Mouse (Mus musculus) CH12.LX (cell line): ENCODE measurements around the gene Nrf1. TPM values are rescaled to one million over a fixed set of nuclear protein-coding genes. Genes with fewer than 3 reads are reported as not detected.

Source experiments
- DNase-seq: peaks from one replicate; pipeline ENCODE4 v3.0.0-alpha.2; 2013; ENCODE audit errors: extremely low read depth
- H3K27ac ChIP-seq: 2 replicates; pipeline ENCODE4 v1.5.1; 2012; ENCODE audit warnings: low read depth, mild to moderate bottlenecking, control low read depth, moderate library complexity; ENCODE audit not compliant: insufficient read depth
- H3K27me3 ChIP-seq: replicated peaks from 2 replicates; pipeline ENCODE3; 2012; ENCODE audit warnings: inconsistent platforms
- H3K36me3 ChIP-seq, 2 experiments: replicated peaks in 1 of 2; 2 replicates each; pipeline versions ENCODE3 to v1.6.1; 2012; ENCODE audit warnings: inconsistent platforms in 1 of 2, low read length in 1 of 2, mild to moderate bottlenecking in 1 of 2, mixed read lengths in 1 of 2, moderate library complexity in 1 of 2; ENCODE audit not compliant: control insufficient read depth in 1 of 2, insufficient read depth in 1 of 2
- H3K4me1 ChIP-seq, 2 experiments: 2 replicates each; pipeline ENCODE4 v1.6.1; 2012; ENCODE audit warnings: inconsistent platforms in 1 of 2, moderate library complexity in 1 of 2; ENCODE audit not compliant: insufficient read depth in 2 of 2, control insufficient read depth in 1 of 2
- H3K4me2 ChIP-seq: 2 replicates; pipeline ENCODE4 v1.6.1; 2012; ENCODE audit warnings: low read depth, mild to moderate bottlenecking, control low read depth; ENCODE audit not compliant: poor library complexity, insufficient read depth, severe bottlenecking
- H3K4me3 ChIP-seq, 3 experiments: fragments of 150-350 bp in 1 of 3; sonication (generic) in 1 of 3; replicated peaks in 1 of 3; 2 replicates each; pipeline versions ENCODE3 to v1.5.1; 2011 to 2012; ENCODE audit warnings: low read depth in 2 of 3, low read length in 2 of 3, mild to moderate bottlenecking in 2 of 3, moderate library complexity in 2 of 3, control low read depth in 1 of 3, improper control_type of control experiment in 1 of 3, inconsistent platforms in 1 of 3, mixed read lengths in 1 of 3; ENCODE audit not compliant: poor library complexity in 1 of 3
- H3K79me2 ChIP-seq: replicated peaks from 2 replicates; pipeline ENCODE4 v1.6.1; 2012; ENCODE audit warnings: mild to moderate bottlenecking, moderate library complexity; ENCODE audit not compliant: control insufficient read depth, poor library complexity, insufficient read depth, severe bottlenecking; ENCODE audit errors: extremely low read depth
- H3K9ac ChIP-seq: 2 replicates; pipeline ENCODE4 v1.6.1; 2012; ENCODE audit warnings: low read depth, mild to moderate bottlenecking, control low read depth, moderate library complexity; ENCODE audit not compliant: insufficient read depth
- H3K9me3 ChIP-seq: replicated peaks from 2 replicates; pipeline ENCODE3; 2012; ENCODE audit warnings: low read length, inconsistent platforms, mixed read lengths
- BHLHE40 ChIP-seq: IDR thresholded peaks from 2 replicates; pipeline ENCODE4 v1.6.1; 2011; ENCODE audit warnings: mild to moderate bottlenecking, low read depth, low read length, improper control_type of control experiment
- CHD1 ChIP-seq: IDR thresholded peaks from 2 replicates; pipeline ENCODE4 v1.6.1; 2012; ENCODE audit warnings: low read depth, low read length, improper control_type of control experiment, inconsistent platforms
- CHD2 ChIP-seq: IDR thresholded peaks from 2 replicates; pipeline ENCODE4 v1.6.1; 2011; ENCODE audit warnings: low read length, improper control_type of control experiment
- CTCF ChIP-seq, 2 experiments: IDR thresholded peaks in 1 of 2; conservative IDR thresholded peaks in 1 of 2; 2 replicates each; pipeline ENCODE4 v1.5.1; 2011 to 2012; ENCODE audit warnings: low read depth in 2 of 2, low read length in 2 of 2, improper control_type of control experiment in 1 of 2, inconsistent platforms in 1 of 2, mild to moderate bottlenecking in 1 of 2, moderate library complexity in 1 of 2
- E2F4 ChIP-seq: IDR thresholded peaks from 2 replicates; pipeline ENCODE4 v1.6.1; 2011; ENCODE audit warnings: low read depth, low read length, improper control_type of control experiment; ENCODE audit not compliant: insufficient replicate concordance
- ELF1 ChIP-seq: IDR thresholded peaks from 2 replicates; pipeline ENCODE4 v1.6.1; 2014; ENCODE audit warnings: low read depth, mild to moderate bottlenecking, inconsistent platforms, low read length, improper control_type of control experiment
- EP300 ChIP-seq: IDR thresholded peaks from 2 replicates; pipeline ENCODE4 v1.6.1; 2011; ENCODE audit warnings: low read length, improper control_type of control experiment
- ETS1 ChIP-seq: conservative IDR thresholded peaks from 2 replicates; pipeline ENCODE4 v1.6.1; 2012; ENCODE audit warnings: low read depth, mild to moderate bottlenecking, inconsistent platforms, low read length, improper control_type of control experiment, moderate library complexity
- GABPA ChIP-seq: IDR thresholded peaks from 2 replicates; pipeline ENCODE4 v1.6.1; 2012; ENCODE audit warnings: low read depth, low read length, improper control_type of control experiment, inconsistent platforms; ENCODE audit not compliant: insufficient replicate concordance
- HCFC1 ChIP-seq: IDR thresholded peaks from 2 replicates; pipeline ENCODE4 v1.6.1; 2012; ENCODE audit warnings: low read depth, mild to moderate bottlenecking, inconsistent platforms, low read length, improper control_type of control experiment
- IRF4 ChIP-seq: IDR thresholded peaks from 2 replicates; pipeline ENCODE4 v1.6.1; 2014; ENCODE audit warnings: low read depth, mild to moderate bottlenecking, inconsistent platforms, low read length, improper control_type of control experiment
- JUN ChIP-seq: IDR thresholded peaks from 2 replicates; pipeline ENCODE4 v1.6.1; 2011; ENCODE audit warnings: low read depth, mild to moderate bottlenecking, low read length, improper control_type of control experiment, moderate library complexity; ENCODE audit not compliant: insufficient read depth
- JUND ChIP-seq: conservative IDR thresholded peaks from 2 replicates; pipeline ENCODE4 v1.6.1; 2011; ENCODE audit warnings: low read depth, low read length, improper control_type of control experiment
- KAT2A ChIP-seq: IDR thresholded peaks from 2 replicates; pipeline ENCODE4 v1.6.1; 2012; ENCODE audit warnings: low read length, improper control_type of control experiment, inconsistent platforms; ENCODE audit not compliant: insufficient replicate concordance
- MAFK ChIP-seq: IDR thresholded peaks from 2 replicates; pipeline ENCODE4 v1.6.1; 2011; ENCODE audit warnings: low read length, improper control_type of control experiment; ENCODE audit not compliant: insufficient replicate concordance
- MAX ChIP-seq: IDR thresholded peaks from 2 replicates; pipeline ENCODE4 v1.6.1; 2011; ENCODE audit warnings: low read length, improper control_type of control experiment
- MAZ ChIP-seq: IDR thresholded peaks from 2 replicates; pipeline ENCODE4 v1.6.1; 2012; ENCODE audit warnings: low read depth, mild to moderate bottlenecking, inconsistent platforms, low read length, improper control_type of control experiment, moderate library complexity
- MEF2A ChIP-seq: IDR thresholded peaks from 2 replicates; pipeline ENCODE4 v1.6.1; 2014; ENCODE audit warnings: low read depth, mild to moderate bottlenecking, inconsistent platforms, low read length, improper control_type of control experiment, borderline replicate concordance
- MXI1 ChIP-seq: IDR thresholded peaks from 2 replicates; pipeline ENCODE4 v1.6.1; 2011; ENCODE audit warnings: mild to moderate bottlenecking, low read depth, low read length, improper control_type of control experiment
- MYC ChIP-seq: IDR thresholded peaks from 2 replicates; pipeline ENCODE4 v1.6.1; 2011; ENCODE audit warnings: low read depth, mild to moderate bottlenecking, improper control_type of control experiment, low read length
- NELFE ChIP-seq: IDR thresholded peaks from 2 replicates; pipeline ENCODE4 v1.6.1; 2011; ENCODE audit warnings: low read depth, low read length, improper control_type of control experiment
- NRF1 ChIP-seq: IDR thresholded peaks from 2 replicates; pipeline ENCODE4 v1.6.1; 2014; ENCODE audit warnings: low read depth, mild to moderate bottlenecking, inconsistent platforms, low read length, improper control_type of control experiment, moderate library complexity
- PAX5 ChIP-seq: IDR thresholded peaks from 2 replicates; pipeline ENCODE4 v1.6.1; 2012; ENCODE audit warnings: low read length, inconsistent platforms, mixed read lengths
- POLR2A ChIP-seq: IDR thresholded peaks from 2 replicates; pipeline ENCODE4 v1.6.1; 2011; ENCODE audit warnings: low read depth, mild to moderate bottlenecking, improper control_type of control experiment, low read length
- POLR2AphosphoS2 ChIP-seq: IDR thresholded peaks from 2 replicates; pipeline ENCODE4 v1.6.1; 2011; ENCODE audit warnings: low read depth, low read length, improper control_type of control experiment
- RAD21 ChIP-seq: IDR thresholded peaks from 2 replicates; pipeline ENCODE4 v1.6.1; 2011; ENCODE audit warnings: low read depth, mild to moderate bottlenecking, low read length, improper control_type of control experiment, moderate library complexity
- RCOR1 ChIP-seq: conservative IDR thresholded peaks from 2 replicates; pipeline ENCODE4 v1.6.1; 2012; ENCODE audit warnings: low read depth, mild to moderate bottlenecking, inconsistent platforms, low read length, improper control_type of control experiment
- SIN3A ChIP-seq: IDR thresholded peaks from 2 replicates; pipeline ENCODE4 v1.6.1; 2012; ENCODE audit warnings: low read length, improper control_type of control experiment, inconsistent platforms
- SMC3 ChIP-seq: IDR thresholded peaks from 2 replicates; pipeline ENCODE4 v1.6.1; 2011; ENCODE audit warnings: low read depth, low read length, improper control_type of control experiment
- TBP ChIP-seq: conservative IDR thresholded peaks from 2 replicates; pipeline ENCODE4 v1.6.1; 2011; ENCODE audit warnings: low read depth, low read length, improper control_type of control experiment
- TCF12 ChIP-seq: IDR thresholded peaks from 2 replicates; pipeline ENCODE4 v1.6.1; 2014; ENCODE audit warnings: low read depth, mild to moderate bottlenecking, inconsistent platforms, low read length, improper control_type of control experiment
- UBTF ChIP-seq: IDR thresholded peaks from 2 replicates; pipeline ENCODE4 v1.6.1; 2012; ENCODE audit warnings: low read depth, mild to moderate bottlenecking, inconsistent platforms, low read length, improper control_type of control experiment, moderate library complexity
- USF1 ChIP-seq: IDR thresholded peaks from 2 replicates; pipeline ENCODE4 v1.6.1; 2014; ENCODE audit warnings: low read depth, mild to moderate bottlenecking, inconsistent platforms, low read length, improper control_type of control experiment
- USF2 ChIP-seq: conservative IDR thresholded peaks from 2 replicates; pipeline ENCODE4 v1.6.1; 2011; ENCODE audit warnings: low read depth, low read length, improper control_type of control experiment
- ZC3H11A ChIP-seq: IDR thresholded peaks from 2 replicates; pipeline ENCODE4 v1.6.1; 2012; ENCODE audit warnings: low read depth, mild to moderate bottlenecking, inconsistent platforms, low read length, improper control_type of control experiment
- ZKSCAN1 ChIP-seq: IDR thresholded peaks from 2 replicates; pipeline ENCODE4 v1.6.1; 2012; ENCODE audit warnings: low read depth, inconsistent platforms, low read length, improper control_type of control experiment, borderline replicate concordance
- ZMIZ1 ChIP-seq: IDR thresholded peaks from 2 replicates; pipeline ENCODE4 v1.6.1; 2012; ENCODE audit warnings: low read depth, mild to moderate bottlenecking, inconsistent platforms, low read length, improper control_type of control experiment
- ZNF384 ChIP-seq: IDR thresholded peaks from 2 replicates; pipeline ENCODE4 v1.6.1; 2012; ENCODE audit warnings: low read depth, low read length, improper control_type of control experiment, inconsistent platforms
- dilution Hi-C: fragments of 300-500 bp; cut with MboI; formaldehyde crosslinking; loops from 2 replicates; pipeline ENCODE4 v1.14.3; 2020; ENCODE audit warnings: low sequenced_read_pairs; ENCODE audit not compliant: extremely low pct_unique_long_range_greater_than_20kb, extremely low pct_ligation_motif_present
- in situ Hi-C: fragments of 300-500 bp; cut with MboI; formaldehyde crosslinking; loops from 3 replicates; pipeline ENCODE4 v1.14.3; 2019; ENCODE audit warnings: low sequenced_read_pairs, low pct_ligation_motif_present, low pct_unique_long_range_greater_than_20kb, mixed read lengths
- polyA plus RNA-seq: library from polyadenylated mRNA; unstranded; fragments of >175 nt; gene quantifications from 2 replicates; pipeline ENCODE4 v1.2.1, GENCODE M21; 2012; ENCODE audit warnings: low read depth; ENCODE audit not compliant: insufficient read length
- total RNA-seq, 2 experiments: library from RNA; depleted of rRNA; stranded (reverse); fragments of 300-350 nt in 1 of 2; fragments of >200 nt in 1 of 2; gene quantifications; 2 replicates each; pipeline ENCODE4 v1.2.3; 2012 to 2014

Nrf1 gene
- total and polyA plus RNA-seq, 3 experiments: 43.6 to 74.6 (median 51.3) TPM

DNA sequence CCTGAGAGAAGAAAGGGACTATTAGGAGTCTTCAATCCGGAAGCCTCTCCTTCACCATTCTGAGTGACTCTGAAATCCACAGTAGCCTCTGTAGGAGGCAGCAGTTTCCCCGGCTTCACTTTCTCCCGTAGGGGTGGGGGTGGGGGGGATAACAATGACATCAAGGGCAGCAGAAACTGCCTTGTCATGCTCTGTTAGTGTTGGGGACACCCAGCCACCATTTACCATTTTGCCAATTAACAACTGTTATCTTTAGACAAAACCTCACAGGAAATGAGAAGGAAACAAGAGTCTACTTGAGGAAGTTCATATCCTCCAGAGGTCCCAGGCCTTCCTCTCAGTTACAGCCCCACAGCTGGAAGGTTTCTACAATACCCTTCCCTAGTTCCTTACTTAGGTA lies 87.8 kb downstream of the Nrf1 start:
- Histone ChIP-seq H3K4me3 (no peak overlapping the region), H3K27me3 (no peaks in the 10 kb centered on the region), H3K4me2 (0 out of 2 replicates have a peak overlapping the region, but pooled peaks have one; percentile 2), H3K27ac (peak overlapping the region; percentile 59), H3K9me3 (no peaks in the 10 kb centered on the region), H3K36me3 (peaks cover 10 to 43% of the 10 kb centered on the region in 2 experiments), H3K4me1 (peaks cover 19 to 70% of the 10 kb centered on the region in 2 experiments), H3K9ac (no peak overlapping the region), H3K79me2 (no peaks in the 10 kb centered on the region; the same call in 1 of the 2 replicates)
- no peak for TF ChIP-seq PAX5
- no peak for TF ChIP-seq USF1
- TF ChIP-seq IRF4: peak; percentile 50; the same call in 1 of the 2 replicates
- TF ChIP-seq MAX: no peak
- TF ChIP-seq BHLHE40: no peak
- peak; percentile 70; the same call in 1 of the 2 replicates for TF ChIP-seq MAFK
- TF ChIP-seq ZC3H11A: no peak
- TF ChIP-seq CHD1: no peak
- TF ChIP-seq ZKSCAN1: no peak
- no peak for TF ChIP-seq ELF1
- TF ChIP-seq JUND: no peak
- TF ChIP-seq EP300: peak; percentile 59; the same call in 1 of the 2 replicates
- peak; percentile 21; the same call in 1 of the 2 replicates for TF ChIP-seq SMC3
- TF ChIP-seq RAD21: peak; percentile 6
- TF ChIP-seq ETS1: peak; percentile 40
- TF ChIP-seq ZNF384: no peak
- TF ChIP-seq MEF2A: peak; percentile 27; the same call in 1 of the 2 replicates
- TF ChIP-seq ZMIZ1: no peak
- no peak for TF ChIP-seq MXI1
- peak; percentile 65 for TF ChIP-seq CHD2
- no peak for TF ChIP-seq POLR2AphosphoS2
- TF ChIP-seq TCF12: no peak
- no peak for TF ChIP-seq TBP
- TF ChIP-seq E2F4: no peak
- TF ChIP-seq KAT2A: no peak
- no peak for TF ChIP-seq UBTF
- no peak for TF ChIP-seq SIN3A
- no peak for TF ChIP-seq POLR2A
- TF ChIP-seq MYC: no peak
- peak in 1 of 2 experiments; percentile 22; a peak in 2 of 4 replicates for TF ChIP-seq CTCF (conservative IDR thresholded peaks at IDR 0.05 in 1 of 2, IDR thresholded peaks at IDR 0.05 in 1 of 2; ENCODE audit: low read depth in 2 of 2, low read length in 2 of 2)
- no peak for TF ChIP-seq USF2
- peak; percentile 58; the same call in 1 of the 2 replicates for TF ChIP-seq MAZ
- TF ChIP-seq GABPA: no peak
- TF ChIP-seq NRF1: no peak
- TF ChIP-seq JUN: no peak
- TF ChIP-seq HCFC1: no peak
- TF ChIP-seq NELFE: no peak
- no peak for TF ChIP-seq RCOR1
- in situ Hi-C loops (no loop called here), dilution Hi-C loops (no loop called here)
- peak; percentile 58 for DNase-seq
